Mouse (Mus musculus): Measurements from ENCODE around the gene Atf4. TPM values are rescaled to one million over a fixed set of nuclear protein-coding genes. Genes with fewer than 3 reads are reported as not detected.

The Atf4 gene
- total and polyA plus RNA-seq, 3 experiments = 85.1 to 444 (median 351) TPM

DNA sequence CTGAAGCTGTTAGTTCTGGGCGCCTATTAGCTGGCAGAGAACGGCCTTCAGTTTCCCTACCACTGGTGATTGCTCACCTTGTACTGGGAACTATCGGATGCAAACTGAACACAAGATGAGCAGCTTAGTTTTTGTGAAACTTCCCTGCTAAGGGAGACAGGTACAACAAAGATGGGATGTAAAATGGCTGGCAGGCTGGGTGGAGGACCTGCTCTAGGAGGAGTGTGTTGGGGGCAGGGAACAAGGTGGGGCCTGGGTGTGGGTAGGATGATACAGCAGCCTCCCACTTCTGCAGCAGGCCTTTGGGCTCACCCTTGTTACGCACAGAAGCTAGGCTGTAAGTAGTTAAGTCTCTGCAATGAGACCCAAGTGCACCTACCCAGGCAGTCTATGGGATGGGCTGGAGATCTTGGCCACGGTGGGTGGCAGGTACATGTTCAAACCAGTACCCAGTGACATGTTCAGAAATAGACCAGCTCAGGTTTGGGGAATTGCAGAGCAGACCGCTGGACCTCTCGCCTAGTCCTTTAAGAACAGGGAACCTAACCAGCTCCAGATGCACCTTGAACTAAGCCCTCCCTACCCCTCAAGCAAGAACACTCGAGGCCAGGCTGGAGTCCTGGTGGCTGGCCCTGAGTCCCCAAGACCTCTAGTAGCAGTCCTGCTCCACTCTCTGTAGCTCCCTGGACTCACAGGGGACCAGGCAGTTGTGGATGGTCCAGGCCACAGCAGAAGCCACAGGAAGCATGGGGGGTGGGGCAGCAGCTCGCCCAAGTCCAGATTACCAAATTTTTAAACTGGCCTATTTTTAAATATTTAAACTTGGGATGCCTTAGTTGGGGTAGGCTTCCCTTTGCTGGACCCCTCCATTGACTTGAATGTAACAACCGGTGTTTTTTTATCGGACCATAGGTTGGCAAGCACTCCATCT is 3.5 kb downstream of the Atf4 start:
- Histone ChIP-seq H3K79me2 (ENCODE audit: control insufficient read depth, insufficient read depth, low read length, poor library complexity) (peaks cover 32% of the 10 kb centered on the region), H3K27me3 (ENCODE audit: control insufficient read depth in 1 of 2, insufficient read depth in 2 of 2, low read length in 2 of 2) (no peaks in the 10 kb centered on the region), H3K9ac (ENCODE audit: control insufficient read depth, low read depth, low read length, poor library complexity, severe bottlenecking) (no peak overlapping the region), H3K9me3 (replicated peaks; ENCODE audit: insufficient read depth, low read length) (no peaks in the 10 kb centered on the region), H3K4me3 (ENCODE audit: control insufficient read depth in 1 of 2, insufficient read depth in 1 of 2, low read depth in 2 of 2, low read length in 2 of 2) (no peak overlapping the region), H3K36me3 (ENCODE audit: control insufficient read depth in 1 of 2, insufficient read depth in 2 of 2, low read length in 2 of 2) (peaks cover 7 to 11% of the 10 kb centered on the region in 2 experiments; a peak in 3 of 4 replicates), H3K27ac (ENCODE audit: control insufficient read depth, low read depth, low read length) (peak overlapping the region; percentile 95), H3K4me1 (ENCODE audit: control insufficient read depth in 1 of 2, insufficient read depth in 2 of 2, low read length in 2 of 2) (peaks cover 0 to 11% of the 10 kb centered on the region in 2 experiments; a peak in 2 of 4 replicates)
- DNase-seq (ENCODE audit: low read depth, low spot score) = peak; percentile 78
- no peak for TF ChIP-seq TAL1 (IDR thresholded peaks at IDR 0.05; ENCODE audit: low read length)
- no peak for TF ChIP-seq GATA1 (IDR thresholded peaks at IDR 0.05; ENCODE audit: low read depth, low read length)
- TF ChIP-seq POLR2AphosphoS2 (IDR thresholded peaks at IDR 0.05; ENCODE audit: low read length) = 0 out of 2 replicates have a peak, but pooled peaks have one; percentile 20
- no peak for TF ChIP-seq UBTF (IDR thresholded peaks at IDR 0.05; ENCODE audit: borderline replicate concordance, insufficient read depth, low read depth, low read length)
- no peak for TF ChIP-seq CHD1 (IDR thresholded peaks at IDR 0.05; ENCODE audit: low read depth, low read length)
- TF ChIP-seq MAZ (IDR thresholded peaks at IDR 0.05; ENCODE audit: low read depth, low read length) = no peak
- no peak for TF ChIP-seq ZNF384 (IDR thresholded peaks at IDR 0.05; ENCODE audit: low read depth, low read length)
- no peak for TF ChIP-seq JUND (IDR thresholded peaks at IDR 0.05; ENCODE audit: low read depth, low read length)
- no peak for TF ChIP-seq EP300 (IDR thresholded peaks at IDR 0.05; ENCODE audit: low read depth in 1 of 2, low read length in 2 of 2)
- TF ChIP-seq ZKSCAN1 (IDR thresholded peaks at IDR 0.05; ENCODE audit: low read depth, low read length) = no peak
- no peak for TF ChIP-seq GABPA (IDR thresholded peaks at IDR 0.05; ENCODE audit: low read depth, low read length)
- peak; percentile 12; the same call in 1 of the 2 replicates for TF ChIP-seq SMC3 (IDR thresholded peaks at IDR 0.05; ENCODE audit: low read depth, low read length)
- TF ChIP-seq POLR2A (IDR thresholded peaks at IDR 0.05; ENCODE audit: control insufficient read depth in 1 of 2, insufficient read depth in 1 of 2, low read depth in 1 of 2, low read length in 2 of 2, poor library complexity in 1 of 2) = 0 out of 4 replicates have a peak, but pooled peaks of 1 of the 2 experiments have one; percentile 58
- 0 out of 2 replicates have a peak, but pooled peaks have one; percentile 10 for TF ChIP-seq SIN3A (IDR thresholded peaks at IDR 0.05; ENCODE audit: low read length)
- no peak for TF ChIP-seq HCFC1 (IDR thresholded peaks at IDR 0.05; ENCODE audit: low read depth, low read length)
- no peak for TF ChIP-seq KAT2A (conservative IDR thresholded peaks at IDR 0.05; ENCODE audit: low read depth, low read length)
- TF ChIP-seq MXI1 (IDR thresholded peaks at IDR 0.05; ENCODE audit: low read depth, low read length) = no peak
- TF ChIP-seq CHD2 (IDR thresholded peaks at IDR 0.05; ENCODE audit: low read length) = peak; percentile 49; the same call in 1 of the 2 replicates
